Mouse (Mus musculus): ENCODE data around the gene Colca2. TPM values are rescaled to one million over a fixed set of nuclear protein-coding genes. Genes with fewer than 3 reads are reported as not detected.

The Colca2 gene
- total RNA-seq, 2 experiments from 2014 or later: 2.4 to 2.9 TPM

DNA sequence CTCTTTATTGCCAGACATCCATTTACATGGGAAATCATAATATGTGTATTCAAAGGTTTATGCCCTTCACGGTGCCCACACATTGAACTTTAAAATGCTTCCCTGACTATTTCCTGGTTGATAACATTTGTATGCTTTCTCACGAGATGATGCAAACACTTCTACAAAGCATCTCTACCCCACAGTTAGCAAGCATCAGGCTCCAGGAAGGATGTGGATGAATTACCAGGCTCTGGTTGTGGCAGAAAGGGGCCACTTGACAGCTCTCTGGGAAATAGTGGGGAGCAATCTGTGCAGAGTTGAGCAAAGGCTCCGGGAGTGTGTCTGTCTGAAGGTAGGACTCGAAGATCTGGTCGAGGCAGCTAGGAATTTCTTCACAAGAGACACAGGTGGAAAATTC, 6.3 kb downstream of the Colca2 start:
- DNase-seq: no peak

GRCm38 (mm10) chr9:51271073-51271472, 7.3 kb downstream of the Colca2 start:
- DNase-seq: no peak

GRCm38 (mm10) chr9:51268852-51269251, 9.5 kb downstream of the Colca2 start:
- DNase-seq: no peak

DNA sequence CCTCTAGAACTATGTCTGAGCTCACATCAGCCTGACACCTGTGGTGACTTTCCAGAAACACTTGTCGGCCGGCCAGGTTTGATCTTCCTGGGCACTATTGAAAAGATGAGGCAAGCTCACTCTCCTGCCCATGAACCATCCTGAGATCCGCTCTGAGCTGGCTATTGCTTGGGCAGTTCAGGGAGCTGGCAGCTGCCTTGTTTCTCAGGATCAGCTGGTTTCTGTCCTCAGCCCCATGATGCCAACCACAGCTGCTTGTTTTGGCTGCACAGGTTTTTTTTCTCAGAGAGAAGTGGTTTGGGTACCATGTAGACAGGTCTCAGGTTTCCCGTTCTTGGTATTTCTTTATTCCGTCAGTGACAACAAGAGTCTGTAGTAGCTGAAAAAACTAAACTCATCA, 19.9 kb downstream of the Colca2 start:
- DNase-seq: no peak

DNA sequence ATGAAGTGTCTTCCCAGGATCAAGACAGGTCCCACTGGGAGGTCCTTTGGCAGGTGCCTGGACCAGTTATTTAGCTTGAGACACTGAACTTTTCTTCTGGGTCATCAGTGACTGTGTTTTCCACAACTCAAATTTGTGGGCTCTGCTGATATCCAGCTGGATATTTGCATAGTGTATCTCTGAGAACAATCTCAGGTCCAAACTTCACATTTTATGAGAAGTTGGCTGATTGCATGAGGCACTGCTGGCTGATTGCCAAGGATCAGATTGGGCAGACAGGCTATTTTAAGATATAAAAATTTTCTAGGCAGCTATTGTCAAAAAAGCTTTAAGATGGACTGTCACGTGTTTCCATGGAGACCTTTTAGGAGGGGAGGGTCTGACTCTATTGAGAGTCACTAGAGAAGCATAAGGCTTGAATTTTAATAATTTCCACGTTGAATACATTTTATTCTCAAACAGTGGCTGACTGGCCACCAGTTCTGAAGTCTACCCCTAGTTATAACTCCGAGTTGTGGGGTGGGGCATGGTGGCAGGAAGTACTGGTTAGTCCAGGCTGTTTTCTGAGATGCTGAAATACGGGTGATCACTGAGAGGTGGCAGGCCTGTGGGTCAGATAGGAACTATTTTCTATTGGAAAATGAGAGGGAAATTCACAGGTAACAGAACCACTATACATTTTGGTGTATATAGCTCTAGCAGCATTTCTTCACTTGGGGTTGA, 21.4 kb downstream of the Colca2 start:
- DNase-seq: peak; percentile 40

- no peak for DNase-seq
These were observed 39.5 kb downstream of the Colca2 start for GRCm38 (mm10) chr9:51238741-51239385.

DNA sequence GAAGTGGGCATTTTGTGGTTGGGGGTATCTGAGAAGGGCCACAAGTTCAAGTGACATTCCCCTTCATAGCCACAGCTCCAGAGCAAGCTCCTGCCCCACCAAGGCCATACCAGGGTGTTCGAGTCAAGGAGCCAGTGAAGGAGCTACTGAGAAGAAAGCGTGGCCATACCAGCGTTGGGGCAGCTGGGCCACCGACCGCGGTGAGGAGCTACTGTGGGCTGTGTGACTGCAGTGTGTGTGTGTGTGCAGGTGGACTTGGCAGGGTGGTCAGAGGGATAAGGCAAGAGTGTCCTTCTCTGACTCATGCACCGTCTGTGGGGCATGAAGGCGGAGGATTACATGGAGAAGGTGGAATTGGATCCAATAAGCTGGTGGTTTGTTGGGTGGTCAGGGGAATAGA, 46.2 kb downstream of the Colca2 start:
- DNase-seq: no peak

DNA sequence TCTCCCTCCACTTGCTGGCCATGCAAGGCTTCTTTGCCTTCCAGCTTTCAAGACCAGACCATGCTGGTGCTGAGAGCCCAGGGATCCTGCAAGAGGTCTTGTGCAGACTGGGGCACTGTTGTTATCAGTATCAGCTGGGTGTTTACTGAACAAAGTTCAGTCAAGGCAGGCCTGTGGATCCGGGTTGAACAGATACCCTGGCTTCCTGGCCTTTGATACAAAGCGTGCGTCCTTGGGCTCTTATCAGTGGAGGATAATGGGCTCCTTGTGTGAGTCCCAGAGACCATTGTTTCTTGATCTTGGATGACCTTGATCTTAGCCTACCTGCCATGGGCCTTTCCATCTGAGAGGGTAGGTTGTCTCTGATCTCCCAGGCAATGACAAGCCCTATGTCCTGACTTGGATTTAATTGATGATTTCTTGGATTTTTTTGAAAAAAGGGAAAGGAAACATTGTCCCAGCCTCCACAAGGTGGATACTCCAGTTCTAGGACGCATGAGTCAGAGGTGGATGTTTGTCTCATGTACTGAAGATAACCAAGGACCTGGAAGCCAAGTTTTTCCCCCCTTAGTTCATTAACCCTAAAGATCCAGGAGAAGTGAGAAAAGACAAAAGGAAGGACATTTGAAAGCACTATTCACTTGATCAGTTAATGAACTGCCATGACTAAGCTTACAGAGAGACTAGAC, 47.5 kb downstream of the Colca2 start:
- DNase-seq: peak; percentile 30

DNA sequence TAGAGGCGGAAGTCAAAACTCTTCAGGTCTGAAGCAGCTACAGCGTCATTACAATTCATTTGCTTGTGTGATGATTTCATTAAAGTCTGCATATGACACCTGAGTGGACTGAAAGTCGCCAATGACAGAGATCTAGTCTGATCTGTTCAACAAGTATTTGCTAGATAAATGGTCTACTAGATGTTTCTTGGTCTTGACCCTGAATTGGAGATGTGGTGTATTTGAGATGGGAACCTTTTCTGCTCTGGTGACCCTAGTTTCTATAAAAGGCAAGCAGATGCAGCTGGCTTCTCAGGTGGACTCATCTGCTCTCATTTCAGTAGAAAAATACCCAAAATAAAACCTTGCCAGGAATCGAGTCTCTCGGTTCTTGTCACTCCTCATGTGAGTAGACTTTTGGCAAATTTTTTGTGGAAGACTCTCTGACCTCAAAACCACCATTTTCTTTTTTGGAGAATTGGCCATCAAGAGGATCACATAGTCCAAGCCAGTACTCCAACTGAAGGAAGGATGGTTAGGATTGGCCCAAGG, 52.7 kb downstream of the Colca2 start:
- no peak for DNase-seq

Other genes with a start within 250 kb of the Colca2 start
- gene Btg4, start 217.7 kb downstream of the Colca2 start, total RNA-seq (2021): not detected
- gene Layn, start 201.5 kb downstream of the Colca2 start, total RNA-seq (2021): 1 to 10 TPM; 6.4 to 8.2 TPM
- gene 4833427G06Rik, start 176.5 kb downstream of the Colca2 start, total RNA-seq (2021): not detected
- not detected for gene Gm32742, start 113.1 kb downstream of the Colca2 start, total RNA-seq (2021)
- 1 to 10 TPM; 1.8 to 3.0 TPM for gene Pou2af1, start 64.9 kb downstream of the Colca2 start, total RNA-seq (2021)
- under 1 TPM in 1 of 2 experiments, not detected in 1; 0.51 TPM for gene 1810046K07Rik, start 50.3 kb upstream of the Colca2 start, total RNA-seq (2021)